Mouse (Mus musculus) yolk sac, embryonic 10.5 days (tissue): Measurements from ENCODE around the gene Asna1.

Experiments used
- DNase-seq: peaks from one replicate; pipeline ENCODE4 v3.0.0-alpha.2; 2017; ENCODE audit warnings: low spot score

Gene Asna1

DNA sequence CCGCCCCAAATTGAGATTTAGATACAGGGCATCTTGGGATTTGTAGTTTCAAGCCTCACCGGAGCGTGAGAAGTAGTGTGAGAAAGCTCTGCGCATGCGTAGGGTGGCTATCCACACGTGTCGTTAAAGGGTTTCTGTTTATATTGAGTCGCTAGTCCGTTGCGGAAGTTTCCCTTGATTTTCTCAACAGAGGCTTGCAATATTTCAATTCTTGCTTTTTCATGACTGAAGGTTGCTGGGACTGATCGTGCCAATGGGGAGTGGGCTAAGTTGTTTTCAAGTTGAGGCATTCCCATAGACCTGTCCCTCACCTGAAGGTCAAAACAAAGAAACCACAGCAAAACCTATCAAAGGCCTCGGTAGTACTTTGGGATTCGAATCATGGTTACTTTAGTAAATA is 9.7 kb upstream of the Asna1 start:
- peak; percentile 85 for DNase-seq

DNA sequence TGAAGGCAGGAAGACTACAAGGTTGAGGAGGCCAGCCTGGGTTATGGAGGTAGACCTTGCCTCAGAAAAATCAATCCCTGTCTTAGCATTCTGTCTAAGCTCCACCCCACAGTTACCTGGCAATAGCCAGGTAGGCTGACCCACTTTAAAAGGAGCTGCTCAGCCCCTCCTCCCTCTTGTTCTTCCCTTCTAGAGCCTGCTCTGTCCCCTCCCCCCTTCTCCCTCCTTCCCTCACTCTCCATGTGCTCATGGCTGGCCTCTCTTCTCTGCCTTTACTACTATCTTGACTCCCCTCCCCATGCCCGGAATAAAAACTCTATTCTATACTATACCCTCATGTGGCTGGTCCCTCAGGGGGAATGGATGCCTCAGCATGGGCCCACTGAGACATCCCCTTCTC is 8.8 kb upstream of the Asna1 start:
- no peak for DNase-seq

DNA sequence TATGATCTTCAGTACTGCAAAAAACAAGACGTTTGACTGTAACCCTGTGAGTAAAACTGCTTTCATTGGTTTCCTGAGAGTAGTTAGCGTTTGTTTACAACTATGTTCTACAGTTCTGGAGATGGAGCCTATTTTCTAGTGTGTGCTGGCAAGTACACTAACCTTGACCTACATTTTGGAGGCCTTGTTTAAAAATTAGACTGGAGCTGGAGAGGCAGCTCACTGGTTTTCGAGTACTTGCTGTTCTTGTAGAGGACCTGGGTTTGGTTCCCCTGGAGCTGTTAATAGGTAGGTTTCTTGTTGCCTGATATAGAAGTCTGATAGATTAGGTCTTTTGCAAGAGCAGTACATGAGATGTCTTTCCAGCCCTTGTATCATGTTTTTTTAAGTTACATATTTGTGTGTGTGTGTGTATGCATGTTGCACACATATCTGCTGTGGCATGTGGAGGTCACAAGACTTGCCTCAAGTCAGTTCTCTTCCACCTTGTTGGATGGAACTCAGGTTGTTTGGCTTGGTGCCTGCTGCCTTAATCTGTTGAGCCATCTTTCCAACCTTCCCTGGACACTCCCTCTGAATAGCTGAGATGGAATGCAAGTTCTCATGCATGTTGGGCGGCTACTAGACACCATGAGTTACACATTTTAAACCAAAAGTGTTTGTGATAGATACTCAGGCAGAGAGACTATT is 7.7 kb upstream of the Asna1 start:
- no peak for DNase-seq

DNA sequence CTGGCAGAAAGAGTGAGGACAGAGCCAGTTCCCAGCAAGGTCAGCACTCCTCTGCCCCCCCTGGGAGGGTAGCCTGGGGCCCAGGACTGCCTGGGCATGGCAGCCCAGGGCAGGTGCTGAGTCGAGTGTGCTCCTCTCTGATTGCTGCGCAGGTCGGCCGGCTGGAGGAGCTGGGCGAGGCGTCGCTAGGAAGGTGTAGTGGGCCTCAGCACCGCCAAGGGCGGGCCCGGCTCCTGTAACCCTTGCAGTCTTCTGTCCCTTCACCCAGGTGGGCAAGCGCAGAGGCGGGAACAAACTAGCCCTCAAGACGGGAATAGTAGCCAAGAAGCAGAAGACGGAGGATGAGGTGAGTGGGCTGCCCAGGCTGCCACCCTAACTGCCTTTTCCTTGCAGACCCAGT is 4.2 kb upstream of the Asna1 start:
- DNase-seq = no peak

DNA sequence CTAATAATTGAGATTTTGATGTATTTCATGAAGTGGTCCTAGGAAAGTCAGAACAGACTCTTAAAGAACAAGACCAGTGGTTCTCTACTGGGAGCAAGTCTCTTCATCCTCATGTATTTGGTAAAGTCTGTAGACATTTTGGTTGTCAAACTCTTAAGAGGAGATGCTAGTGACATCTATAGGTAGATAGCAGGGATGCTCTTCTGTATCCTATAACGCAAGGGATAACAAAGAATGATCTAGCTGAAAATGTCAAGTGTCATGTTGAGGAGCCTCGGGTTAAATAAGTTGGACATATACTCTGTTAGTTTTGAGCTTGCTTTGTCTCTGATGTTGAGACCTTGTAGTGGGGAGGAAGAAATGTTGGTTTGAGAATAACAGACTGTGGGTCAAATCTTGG is 2.8 kb upstream of the Asna1 start:
- DNase-seq = no peak

DNA sequence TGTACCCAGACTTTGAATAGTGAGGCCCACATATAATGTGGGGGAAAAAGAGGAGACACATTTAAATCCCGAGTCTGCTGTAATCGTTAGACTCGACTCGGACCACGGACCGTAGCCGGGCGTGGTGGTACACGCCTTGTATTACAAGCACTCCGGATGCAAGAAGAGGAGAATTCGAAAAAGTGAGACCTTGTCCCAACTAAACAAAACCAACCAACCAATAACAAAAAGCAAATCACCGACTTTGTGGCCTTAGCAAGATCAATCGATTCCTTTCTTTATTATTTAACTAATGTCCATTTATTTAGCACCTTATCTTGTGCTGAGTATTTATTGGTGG is 2.4 kb upstream of the Asna1 start:
- no peak for DNase-seq

DNA sequence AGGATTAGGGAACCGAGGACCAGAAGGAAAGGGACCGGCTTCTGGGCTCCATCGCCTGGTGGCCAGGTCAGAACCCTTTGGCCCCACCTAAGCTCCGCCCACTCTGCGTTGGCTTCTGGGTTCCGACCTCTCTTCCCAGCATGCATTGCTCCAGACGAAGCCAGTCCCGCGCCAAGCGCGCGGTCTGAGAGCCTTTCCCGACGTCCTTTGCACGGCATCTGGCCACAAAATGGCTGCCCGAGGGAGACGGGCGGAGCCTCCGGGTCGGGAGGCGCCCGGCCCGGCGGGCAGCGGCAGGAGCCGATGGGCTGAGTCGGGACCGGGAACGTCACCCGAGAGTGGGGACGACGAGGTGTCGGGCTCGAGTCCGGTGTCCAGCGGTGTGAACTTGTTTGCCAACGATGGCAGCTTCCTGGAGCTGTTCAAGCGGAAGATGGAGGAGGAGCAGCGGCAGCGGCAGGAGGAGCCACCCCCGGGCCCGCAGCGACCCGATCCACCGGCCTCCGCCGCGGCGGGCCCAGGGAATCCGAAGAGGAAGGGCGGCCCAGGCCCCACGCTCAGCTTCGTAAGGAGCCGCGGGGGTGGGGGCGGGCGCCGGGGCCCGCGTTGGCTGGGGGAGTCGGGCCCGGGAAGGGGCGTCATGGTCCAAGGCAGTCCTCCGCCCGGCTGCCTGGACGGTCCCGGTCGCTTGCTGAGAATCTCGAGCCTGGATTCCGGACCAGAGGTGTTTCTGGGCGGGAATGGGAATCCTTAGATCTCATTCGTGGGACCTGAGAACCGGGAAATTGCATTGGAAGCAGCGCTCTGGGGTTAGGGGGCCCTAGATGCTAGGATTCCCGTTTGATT is 1.8 kb upstream of the Asna1 start, which contains the start of gene Trir:
Trir (plus strand) TSS at position 154 of the 846 bp plus-strand sequence.
- peak; percentile 96 for DNase-seq

DNA sequence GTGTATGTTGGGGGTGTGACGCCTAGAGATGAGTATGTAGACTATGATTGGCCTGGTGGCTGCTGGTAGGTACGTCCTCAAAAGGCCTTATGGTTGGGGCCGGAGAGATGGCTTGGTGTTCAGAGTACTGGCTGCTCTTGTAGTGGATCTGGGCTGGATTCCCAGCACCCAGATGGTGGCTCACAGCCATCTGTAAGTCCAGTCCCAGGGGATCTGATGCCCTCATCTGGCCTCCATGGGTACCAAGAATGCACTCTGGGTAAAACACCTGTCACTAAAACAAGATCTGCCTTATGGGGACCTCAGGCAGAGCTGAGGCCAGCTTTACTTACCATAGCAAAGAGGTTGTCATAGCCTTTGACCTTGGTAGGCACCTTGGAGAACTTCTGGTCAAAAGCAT is 1.2 kb downstream of the Asna1 start:
- DNase-seq = no peak

DNA sequence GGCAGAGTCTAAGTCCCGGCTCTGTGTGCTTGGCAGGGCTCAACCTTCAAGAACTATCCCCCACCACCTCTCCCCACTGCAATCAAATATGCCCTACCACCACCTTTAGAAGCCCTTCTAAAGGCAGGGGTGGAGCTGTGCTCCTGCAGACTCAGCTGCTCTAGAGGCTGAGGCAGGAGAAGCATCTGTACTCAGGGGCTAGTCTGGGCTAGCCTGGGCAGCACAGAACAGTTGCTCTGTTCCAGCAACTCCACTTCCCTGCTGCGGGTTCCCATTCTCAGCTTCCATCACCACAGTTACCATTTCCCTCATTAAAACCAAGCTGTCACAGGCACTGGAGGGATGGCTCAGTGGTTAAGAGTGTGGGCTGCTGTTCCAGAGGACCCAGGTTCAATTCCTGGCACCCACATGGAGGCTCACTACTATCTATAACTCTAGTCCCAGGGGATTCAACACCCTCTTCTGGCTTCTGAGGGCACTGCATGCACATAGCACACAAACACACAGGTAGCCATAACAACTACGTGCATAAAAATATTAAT is 3.5 kb downstream of the Asna1 start:
- DNase-seq = no peak

DNA sequence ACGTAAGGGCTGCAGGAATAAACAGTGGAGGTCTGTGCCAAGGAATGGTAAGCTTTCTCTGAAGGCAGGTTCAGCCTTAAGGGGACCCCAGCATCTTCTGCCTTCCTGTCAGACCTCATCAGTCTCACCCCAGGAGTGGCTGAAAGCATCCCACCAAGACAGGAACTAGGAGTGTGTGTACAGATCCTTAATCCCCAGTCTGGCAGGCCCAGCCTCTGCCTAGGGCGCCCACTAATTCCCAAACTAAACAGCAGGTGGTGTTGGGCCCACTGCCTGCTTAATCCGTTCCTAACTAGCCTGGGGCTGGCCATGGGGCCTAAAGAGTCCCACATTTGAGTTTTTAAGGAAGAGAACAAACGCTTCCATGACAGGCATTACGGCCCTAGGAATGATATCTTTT is 7.9 kb downstream of the Asna1 start:
- DNase-seq = no peak

DNA sequence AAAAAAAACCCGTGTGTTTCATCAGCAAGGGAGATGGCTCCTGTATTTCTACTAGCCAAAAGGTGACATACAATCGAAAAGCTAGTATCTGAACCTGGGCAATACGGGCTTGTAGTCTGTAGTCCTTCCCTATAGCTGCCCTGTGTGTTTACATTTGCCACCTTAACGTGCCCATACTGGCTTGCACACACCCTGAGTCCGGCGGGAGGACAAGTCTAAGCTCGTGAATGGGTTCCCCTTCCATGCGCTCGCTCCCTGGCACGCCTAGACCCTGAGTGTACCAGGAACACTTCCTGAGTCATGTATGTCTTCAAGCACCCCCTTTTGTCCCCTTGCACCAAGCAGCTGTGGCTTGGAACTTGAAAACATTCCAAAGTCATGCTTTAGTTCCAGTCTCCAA is 8.4 kb downstream of the Asna1 start:
- no peak for DNase-seq

DNA sequence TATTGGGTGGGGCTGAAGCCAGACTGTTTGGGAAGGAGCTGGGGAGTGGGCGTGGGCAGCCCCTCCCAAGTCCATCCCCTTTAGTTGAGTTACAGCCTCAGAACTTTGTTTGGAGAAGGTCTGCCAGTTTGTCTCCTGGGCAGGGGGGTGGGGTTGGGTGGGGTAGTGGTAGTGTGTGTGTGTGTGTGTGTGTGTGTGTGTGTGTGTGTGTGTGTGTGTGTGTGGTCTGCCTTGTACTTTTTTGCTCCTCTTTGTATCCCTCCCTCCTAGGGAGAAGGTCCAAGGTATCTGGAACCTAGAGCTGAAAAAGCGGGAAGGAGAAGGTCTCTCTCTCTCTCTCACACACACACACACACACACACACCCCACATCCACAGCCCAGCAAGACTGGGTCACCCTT is 10.7 kb downstream of the Asna1 start, which contains the start of gene Best2:
Best2 (minus strand) TSS at position 101 of the 400 bp plus-strand sequence.
- no peak for DNase-seq

DNA sequence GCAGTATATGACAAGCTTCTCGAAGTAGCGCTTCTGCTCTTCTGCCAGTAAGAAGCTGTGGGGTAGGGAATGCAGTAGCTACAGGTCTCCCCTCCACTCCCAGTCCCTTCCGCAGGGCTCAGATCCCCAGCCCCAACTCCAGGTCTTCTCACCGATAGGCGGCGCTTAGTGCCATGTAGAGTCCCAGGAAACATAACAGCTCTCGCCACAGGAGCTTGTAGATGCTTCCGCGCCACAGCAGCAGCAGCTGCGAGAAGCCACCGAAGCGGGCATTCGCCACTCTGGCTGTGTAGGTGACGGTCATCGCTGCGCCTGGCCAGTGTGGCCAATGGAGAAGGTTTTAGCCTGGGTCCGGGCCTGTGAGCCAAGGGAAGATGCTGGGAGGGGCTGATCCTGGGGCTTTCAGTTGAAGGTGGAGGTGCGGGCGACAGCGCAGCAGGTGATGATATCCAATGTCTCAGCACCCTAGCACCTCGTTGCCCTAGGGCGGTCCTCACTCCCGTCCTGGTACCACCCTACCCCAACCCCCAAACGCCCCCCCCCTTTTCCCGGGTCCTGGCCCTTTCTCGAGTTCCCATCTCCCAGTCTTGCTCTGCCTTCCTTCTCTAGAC is 11.7 kb downstream of the Asna1 start:
- peak; percentile 50 for DNase-seq

DNA sequence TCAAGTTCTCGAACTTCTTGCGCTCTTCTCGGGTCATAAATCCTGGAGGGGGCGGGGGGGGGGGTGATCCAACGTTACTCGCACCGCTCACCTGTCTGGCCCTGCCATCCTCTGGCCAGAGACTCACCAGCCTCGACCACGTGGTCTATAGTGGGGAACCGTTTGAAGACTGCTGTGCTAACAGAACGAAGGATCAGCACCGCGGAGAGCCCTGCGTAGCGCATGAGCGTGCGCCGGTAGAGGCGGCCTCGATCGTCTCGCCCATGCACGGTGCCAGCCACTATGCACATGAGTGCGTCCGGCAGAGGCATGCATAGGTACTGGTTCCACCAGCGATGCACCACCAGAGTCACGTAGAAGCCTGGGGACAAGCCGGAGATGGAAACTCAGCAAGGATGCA is 13.8 kb downstream of the Asna1 start:
- DNase-seq = no peak

DNA sequence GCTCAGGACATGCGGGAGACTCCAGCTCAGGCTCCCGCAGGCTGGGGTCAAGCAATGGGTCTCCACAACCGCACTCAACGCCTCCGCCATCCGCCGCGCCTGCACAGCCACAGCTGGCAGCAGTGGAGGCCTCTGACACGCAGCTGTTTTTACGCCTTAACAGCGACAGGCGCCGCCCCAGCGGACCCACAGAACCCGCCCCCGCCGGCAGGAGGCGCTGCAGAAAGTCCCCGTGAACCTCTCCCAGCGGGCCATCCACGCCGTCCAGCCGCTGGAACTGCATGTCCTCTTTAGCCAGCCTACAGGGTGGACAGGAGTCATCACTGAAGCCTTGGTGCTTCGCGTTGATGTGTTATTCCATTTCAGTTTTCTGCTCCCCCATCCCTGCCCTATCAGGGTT is 17.4 kb downstream of the Asna1 start:
- no peak for DNase-seq

DNA sequence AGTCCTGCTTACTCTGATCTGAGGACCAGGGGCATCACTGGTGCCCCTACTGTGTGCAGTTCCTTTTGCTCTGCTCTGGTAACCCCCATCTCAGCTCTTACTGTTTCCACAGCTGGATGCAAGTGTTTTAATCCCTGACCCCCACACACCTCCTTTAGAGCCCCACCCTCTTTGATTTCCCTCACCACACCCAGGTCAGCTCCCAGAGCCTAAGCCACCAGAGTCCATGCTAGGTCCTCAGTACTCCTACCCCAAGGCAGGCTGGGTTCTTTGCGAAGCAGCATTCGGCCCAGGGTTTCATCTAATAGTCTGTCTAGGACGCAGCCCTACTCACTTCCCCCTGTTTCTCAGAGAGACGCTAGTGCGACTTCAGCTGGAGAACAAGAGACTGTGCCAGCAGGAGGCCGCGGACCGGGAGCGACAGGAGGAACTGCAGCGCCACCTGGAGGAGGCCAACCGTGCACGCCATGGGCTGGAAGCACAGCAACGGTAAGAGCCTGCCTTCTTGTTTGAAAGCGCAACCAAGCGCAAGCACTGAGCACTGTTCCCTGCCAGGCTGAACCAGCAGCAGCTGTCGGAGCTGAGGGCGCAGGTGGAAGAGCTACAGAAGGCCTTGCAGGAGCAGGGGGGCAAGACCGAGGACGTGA is 27.3 kb downstream of the Asna1 start:
- DNase-seq = peak; percentile 73

DNA sequence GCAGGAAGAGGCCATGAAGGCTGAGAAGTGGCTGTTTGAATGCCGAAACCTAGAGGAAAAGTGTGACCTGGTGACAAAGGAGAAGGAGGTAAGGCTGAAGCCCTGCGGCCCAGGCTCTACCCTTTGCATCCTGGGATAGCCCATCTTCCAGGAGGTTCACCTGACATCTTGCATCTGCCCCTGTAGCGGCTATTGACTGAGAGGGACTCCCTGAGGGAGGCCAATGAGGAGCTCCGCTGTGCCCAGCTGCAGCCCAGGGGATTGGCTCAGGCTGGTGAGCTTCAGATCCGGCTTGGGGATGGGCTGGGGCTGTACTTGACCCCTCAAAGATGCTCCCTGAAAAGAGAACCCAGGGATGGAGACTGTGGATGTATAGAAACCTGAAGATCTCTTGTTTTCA is 28.1 kb downstream of the Asna1 start:
- no peak for DNase-seq

DNA sequence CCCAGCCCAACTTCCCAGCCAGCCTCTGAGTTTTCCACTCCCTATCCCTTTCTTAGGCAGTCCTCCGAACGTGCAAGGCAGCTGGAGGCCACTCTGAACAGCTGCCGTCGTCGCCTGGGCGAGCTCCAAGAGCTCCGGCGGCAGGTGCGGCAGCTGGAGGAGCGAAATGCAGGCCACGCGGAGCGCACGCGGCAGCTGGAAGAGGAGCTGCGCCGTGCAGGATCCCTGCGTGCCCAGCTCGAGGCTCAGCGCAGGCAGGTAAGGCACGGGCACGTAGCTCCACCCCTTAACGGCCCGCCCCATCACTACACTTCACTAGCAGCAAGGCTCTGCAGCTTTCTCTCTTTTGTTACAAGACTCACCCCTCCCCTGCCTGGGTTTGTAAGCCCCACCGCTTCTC is 29.4 kb downstream of the Asna1 start:
- DNase-seq = no peak

DNA sequence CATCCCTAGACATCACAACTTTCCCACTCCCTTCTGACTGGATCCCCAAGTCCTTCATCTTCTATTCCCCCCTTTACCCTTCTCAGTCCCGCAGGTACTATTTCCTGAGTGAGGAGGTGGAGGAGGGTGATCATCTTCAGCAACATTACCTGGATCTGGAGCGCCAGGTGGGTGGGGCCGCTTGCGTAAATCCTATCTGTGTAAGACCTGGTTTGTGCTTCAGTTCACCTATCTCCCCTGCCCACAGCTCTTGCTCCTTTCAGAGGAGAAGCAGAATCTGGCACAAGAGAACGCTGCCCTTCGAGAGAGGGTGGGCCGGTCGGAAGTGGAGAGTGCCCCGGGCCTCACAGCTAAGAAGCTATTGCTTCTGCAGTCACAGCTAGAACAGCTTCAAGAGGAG is 30.7 kb downstream of the Asna1 start:
- DNase-seq = peak; percentile 56

DNA sequence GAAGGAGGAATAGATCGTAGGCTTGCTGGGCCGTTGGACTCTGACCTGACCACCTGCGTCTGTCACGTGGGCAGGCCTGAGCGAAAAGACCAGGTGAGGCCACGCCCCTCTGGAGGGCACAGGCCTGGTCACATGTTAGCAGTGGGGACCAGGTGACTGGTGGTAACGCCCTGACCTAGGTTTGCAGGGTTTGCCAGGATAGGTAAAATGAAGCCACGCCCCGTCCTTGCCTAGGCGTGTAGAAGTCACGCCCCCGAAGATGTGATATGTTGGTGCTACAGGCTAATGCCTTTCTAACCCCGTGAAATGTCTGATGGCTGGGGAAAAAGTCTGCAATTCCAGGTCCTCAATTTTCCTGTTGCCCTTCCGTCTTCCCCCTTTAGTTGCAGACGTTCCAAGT is 34.2 kb downstream of the Asna1 start:
- peak; percentile 93 for DNase-seq

DNA sequence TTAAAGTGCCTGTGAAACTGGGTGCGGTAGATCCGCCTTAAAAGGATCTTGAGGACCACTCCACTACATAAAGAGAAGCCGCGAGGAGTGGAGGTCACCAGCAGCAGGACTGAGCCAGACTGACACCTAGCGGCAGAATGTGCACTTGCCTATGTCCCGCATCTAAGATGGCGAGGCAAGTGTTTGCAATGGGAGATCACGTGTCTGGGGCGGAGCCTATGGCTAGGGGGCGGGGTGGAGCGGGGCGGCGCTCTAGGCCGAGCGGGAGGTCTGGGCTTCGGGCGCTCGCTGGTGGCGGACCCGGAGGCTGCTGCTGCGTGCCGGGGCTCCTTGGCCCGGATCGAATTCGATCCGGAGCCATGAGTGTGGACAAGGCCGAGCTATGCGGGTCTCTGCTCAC is 34.7 kb downstream of the Asna1 start, which contains the start of gene Hook2:
Hook2 (plus strand) TSS at position 255 of the 400 bp plus-strand sequence.
- DNase-seq = peak; percentile 98

DNA sequence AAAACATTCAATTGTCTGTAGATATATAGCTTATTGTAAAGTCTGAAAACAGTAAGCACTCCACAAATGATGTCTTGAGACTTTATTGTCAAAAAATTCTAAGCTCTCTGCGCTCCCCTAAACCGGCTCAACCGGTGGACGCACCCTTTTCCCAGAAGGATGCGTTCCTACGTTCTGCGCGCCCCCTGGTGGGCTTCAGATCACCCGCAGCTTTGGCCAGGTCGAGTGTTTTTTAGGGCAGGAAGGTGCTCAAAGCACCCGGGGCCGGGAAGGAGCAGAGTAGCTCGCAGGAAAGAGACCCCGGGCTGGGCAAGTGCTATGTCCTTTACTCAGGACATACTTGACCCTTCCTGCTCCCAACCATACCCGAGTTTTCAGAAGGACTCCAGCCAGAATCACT is 35.3 kb downstream of the Asna1 start:
- peak; percentile 83 for DNase-seq
